Mouse (Mus musculus) forebrain, embryonic 13.5 days (tissue): ENCODE measurements at regions not wholly inside any gene's neighbourhood (a gene's known extent, or its start where the extent isn't known, plus 50 kb on each side); places are given as distances from the start of the nearest gene placed in this dataset.
A peak's percentile ranks its signal among the peaks of the same experiment; 100 is the strongest.

Source experiments
- ATAC-seq: fragments of 200-750 bp; cut with Nextera tagmentation; 2 replicates; pipeline ENCODE4 v1.8.0; 2017
- H3K27ac ChIP-seq: fragments of 300-500 bp; sonication (generic); 2 replicates; pipeline ENCODE4 v1.5.1; 2015; ENCODE audit warnings: inconsistent platforms, mild to moderate bottlenecking, moderate library complexity
- H3K27me3 ChIP-seq: fragments of 300-500 bp; sonication (generic); 2 replicates; pipeline ENCODE4 v1.6.1; 2015; ENCODE audit warnings: mild to moderate bottlenecking, inconsistent platforms
- H3K36me3 ChIP-seq: fragments of 300-500 bp; sonication (generic); 2 replicates; pipeline ENCODE4 v1.6.1; 2015; ENCODE audit warnings: mild to moderate bottlenecking, inconsistent platforms; ENCODE audit not compliant: poor library complexity, severe bottlenecking
- H3K4me1 ChIP-seq: fragments of 300-500 bp; sonication (generic); 2 replicates; pipeline ENCODE4 v1.6.1; 2015; ENCODE audit warnings: inconsistent platforms
- H3K4me2 ChIP-seq: fragments of 300-500 bp; sonication (generic); 2 replicates; pipeline ENCODE4 v1.6.1; 2015; ENCODE audit warnings: inconsistent platforms, mild to moderate bottlenecking, moderate library complexity
- H3K4me3 ChIP-seq: fragments of 300-500 bp; sonication (generic); 2 replicates; pipeline ENCODE4 v1.5.1; 2015; ENCODE audit warnings: mild to moderate bottlenecking, inconsistent platforms
- H3K9ac ChIP-seq: fragments of 300-500 bp; sonication (generic); 2 replicates; pipeline ENCODE4 v1.6.1; 2015; ENCODE audit warnings: mild to moderate bottlenecking, inconsistent platforms
- H3K9me3 ChIP-seq: fragments of 300-500 bp; sonication (generic); replicated peaks from 2 replicates; pipeline ENCODE4 v1.6.1; 2016; ENCODE audit warnings: inconsistent platforms
- WGBS: fragments of 180-500 bp; shearing (Covaris S2); methylation state at CpG from one replicate; pipeline ENCODE4 v1.1.7; 2015; 5-methylcytosine and 5-hydroxymethylcytosine counted together

DNA sequence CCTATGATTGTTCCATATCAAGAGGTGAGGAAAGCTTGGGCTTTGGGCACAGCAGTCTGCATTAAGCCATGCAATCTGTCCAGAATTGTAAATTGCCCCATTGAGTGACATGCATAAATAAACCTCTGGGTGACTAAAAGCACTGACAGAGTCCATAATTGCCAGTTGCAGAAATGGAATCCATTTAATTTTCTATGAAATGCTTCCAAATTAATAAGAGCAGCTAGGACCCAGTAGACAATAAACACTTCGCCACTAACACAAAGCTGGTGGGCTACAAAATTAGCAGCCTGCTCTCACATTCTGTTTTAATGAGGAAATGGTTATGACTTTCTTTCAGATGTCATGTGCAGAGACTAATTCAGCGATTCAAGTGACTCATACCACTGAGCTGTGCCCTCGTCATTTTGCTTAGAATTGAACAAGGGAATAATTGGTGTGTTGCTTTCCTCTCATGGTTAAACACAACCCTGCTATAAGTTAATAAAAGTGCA lies 407.6 kb upstream of the Ddi1 start:
- H3K36me3 ChIP-seq = no peaks in the 10 kb centered on the region
- H3K4me1 ChIP-seq = no peaks in the 10 kb centered on the region
- WGBS = 32% methylated on average over 3 of the region's 3 CpGs
- no peaks in the 10 kb centered on the region for H3K27me3 ChIP-seq
- peak; percentile 83 for ATAC-seq
- no peak overlapping the region for H3K4me2 ChIP-seq
- H3K9me3 ChIP-seq = no peaks in the 10 kb centered on the region
- H3K9ac ChIP-seq = no peak overlapping the region
- H3K27ac ChIP-seq = no peak overlapping the region
- no peak overlapping the region for H3K4me3 ChIP-seq

DNA sequence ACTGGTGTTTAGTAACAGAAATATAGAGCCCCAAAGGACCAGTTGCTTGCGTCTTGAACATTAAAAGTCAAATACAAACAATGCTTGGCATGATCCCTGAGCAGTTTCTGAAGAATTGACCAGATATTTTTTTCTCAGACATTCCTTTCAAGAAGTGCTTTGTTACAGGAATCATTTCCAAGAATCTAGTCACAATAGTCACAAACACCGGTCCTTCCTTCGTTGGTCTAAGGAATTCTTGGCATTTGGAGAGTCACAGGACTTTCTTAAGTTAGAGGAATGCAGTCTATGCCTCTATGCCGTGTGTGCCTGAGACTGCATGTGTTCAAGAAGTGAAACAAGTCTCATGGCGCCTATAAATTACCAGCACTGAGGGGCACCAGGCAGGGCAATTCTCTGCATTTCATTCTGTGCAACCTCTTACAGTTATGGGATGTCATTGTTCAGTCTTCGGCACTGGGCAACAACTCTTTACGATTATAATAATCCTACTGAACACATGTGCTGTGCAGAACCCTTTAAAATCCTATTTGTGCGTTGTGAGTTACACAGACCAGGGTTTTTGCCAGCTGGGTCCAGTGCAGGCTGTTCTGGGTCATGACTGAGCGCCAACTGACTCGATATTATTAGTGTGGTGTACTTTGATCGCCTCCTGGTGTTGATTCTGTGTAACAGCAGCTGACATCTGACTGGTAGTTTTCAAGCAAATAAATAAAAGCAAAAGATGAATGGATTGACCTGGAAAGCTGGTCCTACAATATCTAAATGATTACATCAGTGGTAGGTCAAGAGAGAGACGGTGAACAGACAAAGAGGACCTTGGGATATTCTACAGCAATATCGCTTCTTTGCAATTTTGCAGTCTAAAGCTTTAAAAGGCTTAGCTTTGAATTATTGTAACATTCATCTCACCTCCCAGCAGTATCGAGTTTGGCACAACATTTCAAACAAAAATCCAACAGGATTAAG lies 398.6 kb upstream of the Ddi1 start:
- no peak overlapping the region for H3K4me2 ChIP-seq
- peak; percentile 94 for ATAC-seq
- no peaks in the 10 kb centered on the region for H3K36me3 ChIP-seq
- no peaks in the 10 kb centered on the region for H3K4me1 ChIP-seq
- H3K9me3 ChIP-seq = no peaks in the 10 kb centered on the region
- 47% methylated on average over 14 of the region's 14 CpGs for WGBS
- no peak overlapping the region for H3K9ac ChIP-seq
- H3K27me3 ChIP-seq = no peaks in the 10 kb centered on the region
- H3K4me3 ChIP-seq = no peak overlapping the region
- no peak overlapping the region for H3K27ac ChIP-seq

- H3K9me3 ChIP-seq = no peaks in the 10 kb centered on the region
- H3K27me3 ChIP-seq = no peaks in the 10 kb centered on the region
- no peak for ATAC-seq
- H3K4me3 ChIP-seq = no peak overlapping the region
- H3K4me2 ChIP-seq = no peak overlapping the region
- no peaks in the 10 kb centered on the region for H3K36me3 ChIP-seq
- no peak overlapping the region for H3K27ac ChIP-seq
- H3K4me1 ChIP-seq = no peaks in the 10 kb centered on the region
- no peak overlapping the region for H3K9ac ChIP-seq
- 74% methylated on average over 2 of the region's 2 CpGs for WGBS
Measured at GRCm38 (mm10) chr9:6665679-6666078, 396.0 kb upstream of the Ddi1 start.

- H3K27me3 ChIP-seq = no peaks in the 10 kb centered on the region
- no peak overlapping the region for H3K9ac ChIP-seq
- H3K4me2 ChIP-seq = no peak overlapping the region
- no peaks in the 10 kb centered on the region for H3K4me1 ChIP-seq
- no peaks in the 10 kb centered on the region for H3K36me3 ChIP-seq
- H3K27ac ChIP-seq = no peak overlapping the region
- no peak for ATAC-seq
- no peak overlapping the region for H3K4me3 ChIP-seq
- no peaks in the 10 kb centered on the region for H3K9me3 ChIP-seq
- WGBS = 85% methylated on average over 4 of the region's 4 CpGs
Measured at GRCm38 (mm10) chr9:6652267-6652994, 382.8 kb upstream of the Ddi1 start.

DNA sequence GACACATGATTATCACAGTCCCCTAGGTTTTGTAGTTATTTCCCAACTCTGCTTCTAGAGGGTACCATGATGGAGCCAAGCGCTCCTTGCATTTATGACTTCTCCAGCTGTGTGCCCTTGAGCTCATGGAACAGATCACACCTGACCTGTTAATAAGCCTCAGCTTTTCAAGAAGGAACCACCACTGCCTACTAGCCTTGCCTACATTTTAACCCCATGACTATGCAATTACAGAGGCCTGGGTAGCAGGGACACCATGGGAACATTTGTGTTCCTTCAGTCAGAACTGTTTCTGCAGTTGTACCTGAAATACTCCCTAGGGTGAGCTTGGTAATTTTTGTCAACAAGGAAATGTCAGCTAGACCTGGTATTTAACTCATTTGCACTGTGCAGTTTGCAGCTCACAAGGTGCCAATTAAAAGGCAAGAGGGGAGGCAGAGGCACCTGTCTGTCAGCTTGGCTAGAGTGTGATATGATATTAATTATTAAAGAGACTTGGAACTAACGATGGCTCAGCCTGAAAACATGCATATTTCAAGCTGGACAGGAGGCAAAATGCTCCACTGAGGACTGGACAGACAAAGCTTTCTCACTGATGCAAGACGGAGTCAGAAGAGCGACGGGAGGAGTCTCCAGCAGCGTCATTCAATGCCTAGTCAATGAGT lies 382.1 kb upstream of the Ddi1 start:
- no peaks in the 10 kb centered on the region for H3K27me3 ChIP-seq
- no peak for ATAC-seq
- H3K4me2 ChIP-seq = no peak overlapping the region
- no peak overlapping the region for H3K27ac ChIP-seq
- H3K9me3 ChIP-seq = no peaks in the 10 kb centered on the region
- H3K9ac ChIP-seq = no peak overlapping the region
- H3K4me1 ChIP-seq = no peaks in the 10 kb centered on the region
- 83% methylated on average over 6 of the region's 6 CpGs for WGBS
- no peaks in the 10 kb centered on the region for H3K36me3 ChIP-seq
- no peak overlapping the region for H3K4me3 ChIP-seq

DNA sequence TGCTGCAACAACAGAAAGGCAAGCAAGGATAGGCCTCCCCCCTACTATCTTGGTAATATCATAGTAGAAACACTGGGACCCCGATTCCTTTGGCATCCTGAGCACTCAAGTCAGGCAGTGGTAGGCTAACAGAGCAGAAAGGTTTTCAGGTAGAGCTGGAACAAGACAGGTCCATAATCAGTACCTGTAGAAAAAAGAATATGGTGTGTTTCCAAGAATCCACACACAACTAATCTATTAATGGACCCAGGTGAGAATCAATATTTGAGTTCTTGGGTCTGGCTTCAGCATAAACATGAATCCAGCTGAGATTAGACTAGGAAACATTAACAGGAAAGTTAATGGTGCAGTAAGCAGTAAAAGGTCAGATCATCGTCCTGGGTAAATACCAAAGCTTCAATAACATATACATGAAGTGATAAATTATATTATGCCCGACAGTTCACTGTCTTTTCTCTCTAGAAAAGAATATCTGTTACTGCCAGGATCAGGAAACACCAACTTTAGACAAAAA lies 376.2 kb upstream of the Ddi1 start:
- Histone ChIP-seq H3K4me2 (no peak overlapping the region), H3K9me3 (no peaks in the 10 kb centered on the region)

DNA sequence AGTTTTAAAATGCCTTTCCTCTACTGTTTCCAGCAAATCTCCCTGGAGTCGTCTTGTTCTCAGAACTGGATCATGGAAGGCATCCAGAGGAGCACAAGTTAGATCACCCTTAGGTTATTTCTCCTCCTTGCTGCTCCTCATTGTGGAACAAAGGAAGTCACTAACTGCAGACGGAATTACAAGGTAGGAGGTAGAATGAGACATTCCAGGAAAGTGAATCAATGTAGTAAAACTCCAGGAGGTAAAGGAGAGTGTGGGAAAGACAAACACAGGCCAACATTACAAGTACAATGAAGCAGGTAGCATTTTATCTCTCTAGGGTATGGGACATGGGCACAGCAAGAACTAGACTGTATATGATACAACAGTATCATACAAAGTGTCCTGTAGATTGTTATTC lies 375.7 kb upstream of the Ddi1 start:
- H3K27me3 ChIP-seq = no peaks in the 10 kb centered on the region
- no peak overlapping the region for H3K27ac ChIP-seq
- 74% methylated on average over 2 of the region's 2 CpGs for WGBS
- H3K4me2 ChIP-seq = no peak overlapping the region
- H3K4me1 ChIP-seq = no peaks in the 10 kb centered on the region
- no peak overlapping the region for H3K4me3 ChIP-seq
- no peak overlapping the region for H3K9ac ChIP-seq
- ATAC-seq = no peak
- H3K9me3 ChIP-seq = no peaks in the 10 kb centered on the region
- H3K36me3 ChIP-seq = no peaks in the 10 kb centered on the region

More for the DNA sequence above, 376.2 kb upstream of the Ddi1 start:
- Histone ChIP-seq H3K9ac (no peak overlapping the region), H3K36me3 (no peaks in the 10 kb centered on the region), H3K27me3 (no peaks in the 10 kb centered on the region), H3K4me3 (no peak overlapping the region), H3K27ac (no peak overlapping the region), H3K4me1 (no peaks in the 10 kb centered on the region)
- no peak for ATAC-seq
- WGBS = 82% methylated on average over 3 of the region's 3 CpGs

DNA sequence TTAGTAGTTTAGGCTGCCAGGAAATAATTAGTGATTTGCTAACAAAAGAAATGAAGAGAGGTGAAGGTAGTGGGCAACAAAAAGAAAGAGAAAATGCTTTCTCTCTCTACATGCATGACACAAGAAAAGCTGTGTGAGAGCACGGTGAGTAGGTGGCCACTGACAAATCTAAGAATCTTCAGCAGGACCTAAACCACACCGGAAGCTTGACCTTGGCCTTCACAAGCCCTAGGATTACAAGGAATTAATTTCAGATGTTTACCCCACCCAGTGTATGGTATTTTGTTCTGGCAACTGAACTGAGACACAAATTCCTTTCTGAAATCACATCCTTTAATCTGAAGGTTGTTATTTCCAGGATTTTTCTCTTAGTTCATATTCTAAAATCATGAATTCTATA lies 347.5 kb upstream of the Ddi1 start:
- WGBS = 88% methylated on average over 2 of the region's 2 CpGs
- H3K9me3 ChIP-seq = no peaks in the 10 kb centered on the region
- no peak overlapping the region for H3K4me3 ChIP-seq
- no peak overlapping the region for H3K4me2 ChIP-seq
- no peak for ATAC-seq
- no peaks in the 10 kb centered on the region for H3K27me3 ChIP-seq
- H3K36me3 ChIP-seq = no peaks in the 10 kb centered on the region
- H3K9ac ChIP-seq = no peak overlapping the region
- no peaks in the 10 kb centered on the region for H3K4me1 ChIP-seq
- no peak overlapping the region for H3K27ac ChIP-seq

DNA sequence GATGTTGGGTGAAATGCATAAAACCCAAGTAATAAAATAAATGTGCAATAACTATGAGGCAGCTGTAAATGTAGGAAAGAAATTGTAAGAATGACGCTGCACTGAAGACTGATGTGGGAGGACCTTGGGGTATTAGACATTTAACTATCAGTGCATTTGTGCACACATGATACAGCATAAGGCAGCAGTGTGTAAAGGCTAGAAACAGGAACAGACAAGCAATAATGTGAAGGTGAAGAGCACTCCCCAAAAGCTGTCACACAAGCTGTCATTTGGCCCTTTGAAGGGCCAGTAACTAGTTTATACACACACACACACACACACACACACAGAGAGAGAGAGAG lies 339.6 kb upstream of the Ddi1 start:
- Histone ChIP-seq H3K27me3 (no peaks in the 10 kb centered on the region), H3K9me3 (no peaks in the 10 kb centered on the region), H3K36me3 (no peaks in the 10 kb centered on the region), H3K4me3 (no peak overlapping the region), H3K4me1 (no peaks in the 10 kb centered on the region), H3K9ac (no peak overlapping the region), H3K27ac (no peak overlapping the region), H3K4me2 (no peak overlapping the region)
- WGBS = 87% methylated on average over 1 of the region's 1 CpGs
- ATAC-seq = no peak

GRCm38 (mm10) chr9:6608428-6609283 lies 339.0 kb upstream of the Ddi1 start:
- Histone ChIP-seq H3K4me3 (no peak overlapping the region), H3K27ac (no peak overlapping the region), H3K36me3 (no peaks in the 10 kb centered on the region), H3K4me1 (no peaks in the 10 kb centered on the region), H3K27me3 (no peaks in the 10 kb centered on the region), H3K9me3 (no peaks in the 10 kb centered on the region), H3K4me2 (no peak overlapping the region), H3K9ac (no peak overlapping the region)
- 36% methylated on average over 5 of the region's 5 CpGs for WGBS
- no peak for ATAC-seq
